Mouse (Mus musculus): ENCODE results near the gene C4b. TPM values are rescaled to one million over a fixed set of nuclear protein-coding genes. Genes with fewer than 3 reads are reported as not detected.
"Not testable (repeated sequence)": the region's sequence is repeated elsewhere in the genome, so short reads cannot be mapped to it uniquely, and the experiment has no call there.

The C4b gene
- 1 to 10 TPM in 1 of 2 experiments, under 1 TPM in 1; 0.93 to 1.8 TPM for total RNA-seq (2021)
- long read RNA-seq, experiment 1, result 0 reads
- long read RNA-seq, experiment 2, full-length matches to known transcripts, result 1 of 1 reads
- long read RNA-seq, experiment 2, partial matches to known transcripts, result 0 of 1 reads
- long read RNA-seq, experiment 2, other reads (novel, unspliced or antisense), result 0 of 1 reads

DNA sequence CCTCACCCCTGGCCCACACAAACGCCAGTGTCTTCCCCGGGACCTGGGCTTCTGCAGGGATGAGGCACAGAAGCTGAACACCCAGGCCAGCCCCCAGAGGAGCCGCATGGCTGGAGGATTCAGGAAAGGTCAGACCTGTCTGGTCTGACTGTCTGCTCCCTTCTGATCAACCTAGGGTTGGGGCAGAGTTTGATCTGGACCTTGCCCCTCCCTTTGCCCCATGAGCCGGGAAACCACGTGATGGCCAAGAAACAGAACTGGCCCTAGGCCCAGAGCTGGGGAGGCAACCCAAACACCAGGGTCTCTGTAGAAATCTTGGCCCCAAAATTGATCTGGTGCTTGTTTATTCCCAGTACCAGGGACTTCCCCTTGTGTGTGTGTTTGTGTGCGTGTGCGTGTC, at the start of gene C4b:
Gene C4b, minus strand, starts transcription at position 164 of the 400 bp plus-strand sequence.
- no peak for DNase-seq
- intact Hi-C loops (cut with DNase I; ENCODE audit: low total_unique reads), result no loop called here

DNA sequence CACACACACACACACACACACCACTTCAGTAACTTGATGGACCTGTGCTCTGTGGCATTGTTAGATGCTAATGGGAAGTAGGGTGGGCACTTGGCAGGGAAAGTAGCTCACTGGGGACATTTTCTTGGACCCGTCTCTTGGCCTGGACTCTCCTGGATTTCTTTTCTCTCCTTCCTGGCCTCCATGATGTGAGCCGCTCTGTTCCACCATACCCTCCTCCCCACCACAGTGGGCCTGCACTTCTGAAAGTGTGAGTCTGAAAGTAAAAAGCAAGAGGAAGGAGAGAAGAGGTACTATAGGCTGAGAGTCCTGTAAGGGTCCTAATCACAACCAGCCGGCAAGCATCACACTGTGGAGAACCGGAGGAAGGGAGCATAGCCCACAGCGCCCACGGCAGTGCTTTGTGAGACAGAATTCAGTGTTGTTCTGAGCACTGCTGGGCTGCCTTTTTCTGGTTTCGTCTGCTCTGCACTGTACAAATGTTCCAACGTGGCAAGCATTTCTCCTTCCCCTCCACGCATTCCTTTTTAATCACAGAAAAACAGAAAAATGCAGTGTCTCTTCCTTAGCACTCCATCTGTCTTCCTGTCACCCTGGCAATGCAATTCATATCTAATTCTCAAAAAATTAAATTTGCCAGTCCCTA, 34.1 kb upstream of the C4b start:
- intact Hi-C loops (cut with DNase I; ENCODE audit: low total_unique reads), result no loop called here
- DNase-seq, result no peak

DNA sequence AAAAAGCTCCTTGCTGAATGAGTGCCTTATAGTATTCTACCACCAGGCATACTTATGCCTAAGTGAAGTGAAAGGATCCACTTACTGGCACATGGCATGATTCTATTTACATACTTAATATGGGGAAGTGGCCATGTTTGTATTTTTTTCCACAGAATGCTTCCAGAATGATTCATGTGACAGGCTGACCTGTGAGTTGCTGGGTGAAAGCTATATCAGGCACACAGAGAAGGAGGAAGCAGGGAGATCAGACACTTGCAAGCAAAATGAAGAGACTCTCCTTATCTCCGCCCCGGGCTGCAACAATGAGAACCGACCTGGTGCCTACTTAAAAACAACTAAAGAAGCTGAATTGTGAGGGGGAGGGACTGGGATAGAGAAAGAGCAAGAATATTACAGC, 17.8 kb upstream of the C4b start:
- DNase-seq, result no peak
- intact Hi-C loops (cut with DNase I; ENCODE audit: low total_unique reads), result no loop called here

DNA sequence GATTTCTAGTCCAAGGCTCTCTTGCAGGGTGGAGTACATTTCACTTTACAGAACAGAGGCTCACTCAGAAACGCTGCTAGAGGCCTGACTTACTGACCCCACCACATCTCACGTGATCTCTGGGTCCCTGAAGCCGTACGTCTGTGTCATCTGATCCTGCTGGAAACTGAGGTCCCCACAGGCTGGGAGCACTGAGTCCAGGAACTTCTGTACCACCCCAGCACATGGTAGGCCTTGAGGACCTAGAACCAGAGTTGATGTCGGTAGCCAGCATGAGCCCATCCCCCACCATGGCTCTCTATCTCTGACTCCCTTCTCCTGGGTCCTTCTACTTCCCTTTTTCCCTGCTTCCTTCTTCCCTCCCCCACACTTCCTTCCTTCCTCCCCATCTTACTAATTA, 2.8 kb upstream of the C4b start:
- no peak for DNase-seq

DNA sequence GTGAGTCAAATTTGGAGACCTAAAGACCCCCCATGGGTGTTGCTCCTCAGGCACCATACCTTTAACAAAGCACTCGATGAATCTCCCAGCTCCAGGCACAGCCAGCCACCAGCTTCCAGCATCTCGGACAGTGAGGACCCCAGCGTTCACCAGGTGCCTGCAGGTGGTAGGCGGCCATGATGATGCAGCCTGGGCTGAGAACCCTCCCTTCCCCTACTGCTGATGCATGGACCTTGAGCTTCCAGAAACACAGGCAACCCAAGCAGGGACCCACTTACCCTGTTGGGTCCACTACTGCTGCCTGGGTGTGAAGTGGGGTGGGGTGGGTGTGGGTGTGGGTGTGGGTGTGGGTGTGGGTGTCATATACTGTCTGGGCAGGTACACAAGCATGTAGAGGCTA, 1.5 kb upstream of the C4b start:
- DNase-seq; intact Hi-C loops (cut with DNase I; ENCODE audit: low total_unique reads): not testable (repeated sequence)

More for the DNA sequence above, 2.8 kb upstream of the C4b start:
- intact Hi-C loops (cut with DNase I; ENCODE audit: low total_unique reads), result no loop called here

DNA sequence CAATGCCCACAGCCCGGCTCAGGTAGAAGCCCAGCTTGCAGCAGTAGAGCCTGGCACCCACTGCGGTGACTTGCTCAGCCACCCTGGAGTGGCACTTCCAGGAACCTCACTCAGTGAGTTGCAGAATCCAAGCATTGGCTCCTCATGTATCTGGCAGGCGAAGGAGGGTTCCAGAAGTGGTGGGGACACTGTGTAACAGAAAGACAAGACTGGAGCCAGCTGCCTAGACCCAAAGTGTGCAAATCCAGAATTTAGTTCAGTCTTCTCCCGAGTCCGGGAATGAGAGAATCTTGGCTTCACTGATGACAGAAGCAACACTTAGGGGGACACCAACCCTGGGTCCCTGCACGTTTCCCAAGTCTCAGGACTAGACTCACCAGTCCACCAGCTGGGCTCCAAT, 929 bp upstream of the C4b start:
- intact Hi-C loops (cut with DNase I; ENCODE audit: low total_unique reads); DNase-seq: not testable (repeated sequence)

DNA sequence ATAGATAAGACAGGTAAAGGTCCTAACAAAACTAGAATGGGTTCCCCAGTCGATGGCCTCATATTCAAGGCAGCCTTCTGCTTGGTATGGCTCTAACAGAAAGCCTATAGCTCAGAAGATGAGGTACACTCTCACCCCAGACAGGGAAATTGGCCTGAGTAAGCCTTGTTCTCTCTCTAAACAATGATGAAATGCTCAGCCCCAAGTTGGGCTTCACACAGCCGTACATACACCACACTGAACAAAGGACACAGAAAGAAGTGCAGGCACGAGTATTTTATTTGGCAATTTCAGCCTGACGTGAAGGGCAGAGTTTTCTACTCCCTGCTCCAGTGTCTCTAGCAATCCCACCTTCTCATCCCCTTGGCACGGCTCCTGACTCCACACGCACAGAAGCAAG, 524 bp upstream of the C4b start:
- DNase-seq, result no peak
- intact Hi-C loops (cut with DNase I; ENCODE audit: low total_unique reads), result no loop called here

DNA sequence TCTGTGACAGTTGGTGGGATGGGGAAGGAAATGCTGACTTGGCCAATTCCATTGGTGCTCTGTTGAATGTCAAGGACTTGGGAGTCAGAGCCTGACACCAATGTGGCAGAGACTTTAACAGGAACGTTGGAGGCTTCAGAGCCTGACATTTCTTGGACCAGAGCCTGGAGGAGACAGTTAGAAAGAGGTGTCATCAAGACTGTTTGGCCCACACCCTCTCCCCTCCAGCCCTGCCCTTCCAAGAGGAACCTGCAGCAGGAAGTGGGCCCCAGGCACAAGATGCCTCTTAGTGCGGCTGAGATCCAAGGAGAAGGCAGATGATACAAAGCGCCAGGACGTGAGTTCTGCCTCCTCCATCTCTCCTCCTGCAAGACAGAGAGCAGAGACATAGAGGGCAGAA, 3.4 kb downstream of the C4b start:
- intact Hi-C loops (cut with DNase I; ENCODE audit: low total_unique reads), result no loop called here
- no peak for DNase-seq

DNA sequence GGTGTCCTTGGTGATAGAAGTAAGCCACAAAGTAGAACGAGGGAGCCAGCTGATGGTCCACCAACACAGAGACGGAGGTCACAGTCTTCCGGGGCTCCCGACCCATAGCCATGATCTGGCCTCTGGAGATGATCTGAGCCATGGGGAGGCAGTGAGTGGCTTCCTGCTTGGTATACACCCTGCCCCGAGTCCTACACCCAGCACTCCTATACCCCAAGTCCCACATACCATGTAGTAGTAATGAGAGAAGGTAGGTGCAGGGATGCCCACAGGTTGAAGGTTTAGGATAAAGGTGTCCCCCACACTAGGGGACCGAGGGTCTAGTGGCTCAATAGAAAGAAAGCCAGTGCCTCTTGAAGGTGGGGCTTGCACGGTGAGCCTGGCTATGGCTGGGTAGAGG, 4.0 kb downstream of the C4b start:
- DNase-seq; intact Hi-C loops (cut with DNase I; ENCODE audit: low total_unique reads): not testable (repeated sequence)

DNA sequence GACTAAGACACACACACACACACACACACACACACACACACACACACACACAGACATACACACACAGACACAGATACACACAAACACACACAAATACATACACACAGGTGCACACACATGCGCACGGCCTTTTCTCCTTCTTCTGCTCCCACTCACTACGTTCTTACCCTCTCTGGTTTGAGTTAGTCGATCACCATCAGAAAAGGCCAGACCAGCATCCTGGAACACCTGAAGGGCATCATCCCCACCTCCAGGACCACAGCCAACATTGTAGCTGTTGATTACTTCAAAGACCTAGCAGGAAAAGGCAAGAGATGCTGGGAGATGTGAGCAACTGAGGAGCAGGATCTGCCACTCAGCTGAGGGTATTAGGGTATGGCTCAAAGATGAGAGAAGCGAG, 6.2 kb downstream of the C4b start:
- DNase-seq; intact Hi-C loops (cut with DNase I; ENCODE audit: low total_unique reads): not testable (repeated sequence)

DNA sequence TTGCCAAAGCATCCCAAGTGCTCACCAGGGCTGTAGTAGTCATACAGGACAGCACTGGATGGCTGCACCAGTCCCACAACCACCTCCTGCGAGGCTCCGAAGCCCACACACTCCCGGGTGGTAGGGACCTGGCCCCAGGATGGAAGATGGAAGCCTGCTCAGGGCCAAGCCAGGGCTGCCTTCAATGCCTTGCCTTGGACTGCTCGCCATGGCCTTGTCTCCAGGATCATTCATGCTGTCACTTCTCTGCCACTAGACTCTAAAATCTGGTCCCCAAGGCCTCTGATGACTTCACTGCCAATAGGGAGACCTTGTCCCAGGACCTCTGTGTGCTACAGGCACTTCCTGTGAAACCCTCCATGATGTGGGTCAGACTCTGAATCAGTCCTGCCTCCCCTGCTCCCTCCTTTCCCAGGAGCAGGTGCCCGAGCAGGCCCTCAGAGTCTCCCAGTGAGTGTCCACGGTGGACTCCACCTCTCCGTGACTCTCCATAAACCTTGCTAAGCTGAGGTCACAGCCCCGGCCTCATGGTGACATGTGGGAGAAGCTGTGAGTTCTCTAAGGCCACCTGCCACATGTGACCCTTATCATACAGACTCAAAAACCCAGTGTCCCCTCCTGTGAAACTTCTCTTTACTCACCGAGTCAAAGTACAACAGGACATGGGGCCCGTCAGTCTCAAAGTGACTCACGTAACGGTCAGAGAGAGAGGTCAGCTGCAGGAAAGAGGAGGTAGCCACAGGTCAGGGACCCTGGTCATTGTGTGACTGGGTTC, 13.7 kb downstream of the C4b start:
- not testable (repeated sequence) for DNase-seq
- intact Hi-C loops (cut with DNase I; ENCODE audit: low total_unique reads), result loop anchor here (10.0 kb wide), 1 partner anchor 75 kb away; the partner anchor contains the start of gene Cyp21a1

DNA sequence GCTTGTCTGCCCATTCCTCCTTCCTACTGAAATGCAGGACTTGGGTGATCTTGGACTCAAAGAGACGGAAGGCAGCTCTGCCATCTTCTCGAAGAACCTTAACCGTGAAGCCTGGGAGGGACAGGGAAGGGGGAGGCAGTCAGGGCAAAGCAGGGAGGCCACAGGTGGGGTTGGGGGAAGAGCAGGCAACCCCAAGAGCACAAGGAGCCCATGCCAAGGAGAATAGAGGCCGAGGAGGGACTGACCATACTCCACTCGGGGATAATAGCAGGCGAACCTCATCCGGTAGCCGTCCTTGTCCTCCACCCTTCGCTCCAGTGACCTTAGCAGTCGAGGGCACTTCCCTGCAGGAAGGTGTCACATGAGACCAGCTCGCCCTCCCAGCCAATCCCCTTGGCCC, 14.5 kb downstream of the C4b start:
- intact Hi-C loops (cut with DNase I; ENCODE audit: low total_unique reads), result loop anchor here (10.0 kb wide), 1 partner anchor 76 kb away; the partner anchor contains the start of gene Cyp21a1
- not testable (repeated sequence) for DNase-seq

DNA sequence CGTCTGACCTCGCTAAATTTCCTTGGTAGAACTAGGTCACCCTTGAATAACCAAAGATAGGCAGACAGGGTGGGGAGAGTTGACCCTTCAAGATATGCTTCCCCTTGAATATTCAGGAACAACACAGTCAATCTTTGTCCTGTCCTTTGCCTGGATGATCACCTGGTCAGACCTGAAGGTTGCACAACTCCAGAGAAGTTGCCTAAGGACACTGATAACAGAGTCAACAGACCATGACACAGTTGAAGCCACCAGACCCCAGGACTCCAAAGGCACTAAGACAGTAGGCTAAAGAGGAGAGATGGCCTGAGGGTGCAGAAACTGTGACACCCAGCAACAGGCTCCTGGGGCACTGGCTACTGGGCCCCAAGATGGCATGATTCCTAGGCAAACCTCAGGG, 15.8 kb downstream of the C4b start:
- no peak for DNase-seq
- intact Hi-C loops (cut with DNase I; ENCODE audit: low total_unique reads), result loop anchor here (10.0 kb wide), 1 partner anchor 77 kb away; the partner anchor contains the start of gene Cyp21a1

DNA sequence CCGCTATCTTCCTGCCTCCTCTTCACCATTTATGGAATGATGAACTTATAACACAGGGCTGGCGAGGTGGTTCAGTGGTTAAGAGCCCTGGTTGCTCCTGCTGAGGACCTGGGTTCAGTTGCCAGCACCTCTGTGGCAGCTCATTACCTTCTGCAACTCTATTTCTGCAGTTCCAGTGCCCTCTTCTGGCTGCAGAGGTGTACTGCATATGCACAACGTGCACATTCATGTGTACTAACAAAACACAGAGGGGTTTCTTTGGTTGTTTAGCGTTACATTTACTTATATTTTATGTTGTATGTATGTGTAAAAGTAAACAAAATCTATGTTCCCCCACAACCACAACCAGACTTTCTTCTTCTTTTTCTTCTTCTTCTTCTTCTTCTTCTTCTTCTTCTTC, 20.6 kb downstream of the C4b start:
- intact Hi-C loops (cut with DNase I; ENCODE audit: low total_unique reads), result loop anchor here (10.0 kb wide), 1 partner anchor 82 kb away; the partner anchor contains the start of gene Cyp21a1
- no peak for DNase-seq

DNA sequence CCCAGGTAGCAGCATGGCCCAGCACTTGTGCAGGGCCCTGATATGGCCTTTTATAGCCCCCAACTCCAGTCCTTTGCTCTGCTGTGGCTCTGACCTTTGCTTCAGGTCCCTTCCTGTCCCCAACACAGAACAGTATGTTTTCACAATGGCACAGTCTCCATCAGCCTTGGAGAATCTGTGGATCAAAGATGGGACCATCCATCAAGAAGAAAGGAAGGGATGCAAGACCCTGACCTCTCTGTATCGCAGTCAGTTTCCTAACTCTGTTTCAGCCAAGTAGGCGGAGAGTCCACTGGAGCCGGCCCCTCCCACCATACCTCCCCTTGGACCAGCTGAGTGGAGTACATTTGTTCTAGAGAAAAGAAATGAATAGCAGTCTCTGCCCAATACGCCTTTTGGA, 21.4 kb downstream of the C4b start:
- not testable (repeated sequence) for DNase-seq
- intact Hi-C loops (cut with DNase I; ENCODE audit: low total_unique reads), result loop anchor here (10.0 kb wide), 1 partner anchor 83 kb away; the partner anchor contains the start of gene Cyp21a1

DNA sequence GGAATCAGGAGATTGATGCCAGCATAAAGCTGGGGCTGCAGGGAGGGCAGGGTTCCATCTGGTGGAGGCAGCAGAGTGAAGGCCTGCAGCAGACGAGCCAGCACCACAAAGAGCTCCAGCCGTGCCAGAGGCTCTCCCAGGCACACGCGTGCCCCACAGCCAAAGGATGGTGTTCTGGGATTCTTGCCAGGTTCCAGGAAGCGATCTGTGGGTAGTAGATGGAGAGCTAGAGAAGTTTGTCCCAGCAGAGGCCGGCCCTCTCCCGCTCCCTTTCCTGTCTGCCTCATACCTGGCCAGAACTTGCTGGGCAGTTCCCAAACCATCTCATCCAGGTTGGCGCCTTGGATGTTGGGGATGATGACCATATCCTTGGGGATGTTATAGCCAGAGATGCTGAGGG, 23.8 kb downstream of the C4b start:
- intact Hi-C loops (cut with DNase I; ENCODE audit: low total_unique reads), result loop anchor here (10.0 kb wide), 1 partner anchor 85 kb away; the partner anchor contains the start of gene Cyp21a1
- DNase-seq, result not testable (repeated sequence)

DNA sequence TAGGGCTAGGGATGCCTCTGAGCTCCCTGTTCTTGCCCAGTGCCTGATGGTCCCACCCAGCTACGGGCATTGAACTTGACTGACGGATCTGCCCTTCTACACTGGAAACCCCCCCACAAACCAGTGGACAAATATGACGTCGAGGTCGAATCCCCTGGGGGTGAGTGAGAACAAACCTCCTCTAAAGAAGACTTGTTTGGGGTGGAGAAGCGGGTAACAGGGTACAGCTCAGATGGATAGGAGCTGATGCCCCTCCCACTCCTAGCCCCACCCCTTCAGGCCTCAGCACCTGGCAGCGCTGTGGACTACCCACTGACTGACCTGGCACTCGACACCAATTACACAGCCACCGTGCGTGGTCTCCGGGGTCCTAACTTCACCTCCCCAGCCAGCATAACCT, 26.3 kb downstream of the C4b start:
- intact Hi-C loops (cut with DNase I; ENCODE audit: low total_unique reads), result no loop called here
- no peak for DNase-seq

DNA sequence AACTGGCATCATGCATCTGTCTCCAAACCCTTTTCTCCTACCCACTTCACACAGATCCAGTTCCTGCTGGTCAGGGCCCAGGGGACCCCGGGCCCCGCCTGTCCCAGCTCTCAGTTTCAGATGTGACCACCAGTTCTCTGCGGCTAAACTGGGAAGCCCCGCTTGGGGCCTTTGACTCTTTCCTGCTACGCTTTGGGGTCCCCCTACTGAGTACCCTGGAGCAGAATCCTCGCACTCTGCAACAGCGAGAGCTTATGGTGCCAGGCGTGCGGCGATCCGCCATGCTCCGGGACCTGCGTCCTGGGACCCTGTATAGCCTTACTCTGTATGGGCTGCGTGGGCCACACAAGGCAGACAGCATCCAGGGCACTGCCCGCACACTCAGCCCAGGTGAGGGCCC, 27.4 kb downstream of the C4b start:
- intact Hi-C loops (cut with DNase I; ENCODE audit: low total_unique reads), result no loop called here
- no peak for DNase-seq

DNA sequence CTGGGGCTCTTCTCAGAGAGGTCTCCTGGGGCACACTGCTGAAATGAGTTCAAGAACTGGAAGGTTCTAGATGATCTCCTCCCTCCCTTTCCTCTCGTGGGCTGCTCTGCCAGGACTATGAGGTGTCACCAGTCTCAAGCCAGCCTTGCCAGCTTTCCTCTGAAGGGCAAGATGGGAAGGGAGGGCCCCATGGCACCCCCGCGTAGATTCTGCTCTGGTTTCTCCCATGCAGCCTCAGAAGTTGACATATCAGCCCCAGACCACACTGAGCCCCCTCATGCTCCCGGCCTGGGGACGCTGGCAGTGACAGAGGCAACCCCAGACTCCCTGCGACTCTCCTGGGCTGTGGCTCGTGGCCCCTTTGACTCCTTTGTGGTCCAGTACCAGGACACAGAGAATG, 28.2 kb downstream of the C4b start:
- DNase-seq; intact Hi-C loops (cut with DNase I; ENCODE audit: low total_unique reads): not testable (repeated sequence)

DNA sequence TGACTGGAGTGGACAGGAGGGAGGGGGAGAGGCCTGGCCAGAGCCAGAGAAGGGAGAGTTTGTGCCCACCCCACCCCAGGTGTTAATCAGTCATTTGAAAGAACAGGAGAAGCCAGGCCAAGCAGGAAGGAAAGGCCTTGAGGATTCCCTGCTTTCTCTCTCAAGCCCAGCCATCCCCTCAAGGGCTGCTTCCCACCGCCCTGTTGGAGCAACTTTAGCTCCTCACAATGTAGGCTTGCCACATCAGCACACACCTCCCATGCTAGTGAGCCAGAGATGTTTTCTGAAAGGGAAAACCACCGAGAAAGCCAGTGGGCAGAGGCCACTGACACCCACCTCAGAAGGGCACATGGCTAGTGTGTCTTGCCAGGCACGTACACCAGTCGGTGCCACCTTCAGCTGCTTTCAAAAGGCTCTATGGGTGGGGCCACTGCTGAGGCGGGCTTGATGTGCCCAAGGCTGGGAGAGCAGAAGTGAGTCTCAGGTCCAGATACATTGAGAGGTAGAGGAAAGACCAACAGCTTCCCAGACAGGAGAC, 28.7 kb downstream of the C4b start:
- DNase-seq, result not testable (repeated sequence)

More for the DNA sequence above, 28.7 kb downstream of the C4b start:
- intact Hi-C loops (cut with DNase I; ENCODE audit: low total_unique reads), result loop anchor here (5.0 kb wide), 1 partner anchor 63 kb away; no protein-coding TSS in a partner anchor

Data from gastrocnemius, postnatal 14 days (tissue).